8 mouse cellular contexts compared by ENCODE assay signal in the genomic region with DNA sequence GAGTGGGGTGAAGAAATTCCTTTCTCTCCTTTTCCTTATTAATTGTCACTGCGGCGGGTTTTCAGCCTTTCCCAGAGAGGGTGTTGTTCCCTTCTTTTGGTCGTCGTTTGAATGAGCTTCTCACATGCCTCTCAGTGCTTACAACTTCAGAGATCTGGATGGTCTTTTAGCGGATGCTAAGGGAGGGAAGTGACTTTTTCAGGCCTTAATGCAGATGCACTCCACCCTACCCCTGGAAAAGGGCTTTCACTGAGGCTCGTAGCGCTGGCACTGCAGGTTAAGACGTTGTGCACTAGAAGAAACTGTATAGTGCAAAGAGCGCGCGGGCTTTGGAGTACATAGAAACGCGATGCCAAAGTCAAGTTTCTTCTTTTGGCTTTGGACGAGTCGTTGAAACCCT. TPM values are rescaled to one million over a fixed set of nuclear protein-coding genes. Genes with fewer than 3 reads are reported as not detected.
DNase-seq lines count a peak whose midpoint lies in the region; ATAC-seq and TF ChIP-seq lines count a peak whose summit lies in the region.

No protein-coding gene starts in this region.

- 2% methylated on average over 15 of the region's 15 CpGs for WGBS in heart, adult 2 months
- 3% methylated on average over 15 of the region's 15 CpGs for WGBS in hindbrain, embryonic 13.5 days
- WGBS in liver, adult 2 months = 1% methylated on average over 15 of the region's 15 CpGs

- no peak for TF ChIP-seq POLR2A in heart, adult 2 months (IDR thresholded peaks at IDR 0.05; ENCODE audit: insufficient read depth, low read depth, low read length)
- no peak for TF ChIP-seq POLR2A in liver, adult 2 months (IDR thresholded peaks at IDR 0.05; ENCODE audit: extremely low read depth, insufficient read depth, low read length)

- intact Hi-C loops in heart, adult 2 months (cut with DNase I) = loop anchor here (5.0 to 10.0 kb wide), 2 partner anchors 76 to 402 kb away; partner anchors contain the start of genes Hadha and Hadhb

- peaks cover 2% of the 10 kb centered on the region; the same call in 1 of the 2 replicates for H3K36me3 ChIP-seq in heart, adult 2 months (ENCODE audit: control insufficient read depth, insufficient read depth, low read length)
- peaks cover 9% of the 10 kb centered on the region for H3K36me3 ChIP-seq in hindbrain, embryonic 13.5 days
- no peaks in the 10 kb centered on the region for H3K36me3 ChIP-seq in liver, adult 2 months (ENCODE audit: control insufficient read depth, insufficient read depth, low read length)

- peak overlapping the region; percentile 89 for H3K4me3 ChIP-seq in heart, adult 2 months
- peak overlapping the region; percentile 75 for H3K4me3 ChIP-seq in hindbrain, embryonic 13.5 days
- peak overlapping the region; percentile 86 for H3K4me3 ChIP-seq in liver, adult 2 months (ENCODE audit: insufficient read depth, low read depth, low read length)

- peaks cover 2% of the 10 kb centered on the region; the same call in 1 of the 2 replicates for H3K79me2 ChIP-seq in heart, adult 2 months (replicated peaks; ENCODE audit: control insufficient read depth, insufficient read depth, low read length)
- H3K79me2 ChIP-seq in liver, adult 2 months (ENCODE audit: control insufficient read depth, insufficient read depth, low read length) = peaks cover 25% of the 10 kb centered on the region; the same call in 1 of the 2 replicates

- TF ChIP-seq EP300 in heart, adult 2 months (IDR thresholded peaks at IDR 0.05; ENCODE audit: insufficient read depth, low read depth, low read length) = no peak

- no peaks in the 10 kb centered on the region for H3K27me3 ChIP-seq in heart, adult 2 months (ENCODE audit: control insufficient read depth, insufficient read depth, low read length)
- H3K27me3 ChIP-seq in hindbrain, embryonic 13.5 days = no peaks in the 10 kb centered on the region
- no peaks in the 10 kb centered on the region for H3K27me3 ChIP-seq in liver, adult 2 months (ENCODE audit: control insufficient read depth, insufficient read depth, low read length)

- no peak for TF ChIP-seq CTCF in heart, adult 2 months (IDR thresholded peaks at IDR 0.05)
- no peak for TF ChIP-seq CTCF in liver, adult 2 months (IDR thresholded peaks at IDR 0.05; ENCODE audit: low read depth, low read length)

- H3K9me3 ChIP-seq in hindbrain, embryonic 13.5 days = no peaks in the 10 kb centered on the region

- peaks cover 5% of the 10 kb centered on the region for H3K4me1 ChIP-seq in heart, adult 2 months (ENCODE audit: control insufficient read depth, insufficient read depth, low read length)
- H3K4me1 ChIP-seq in hindbrain, embryonic 13.5 days (replicated peaks) = peaks cover 36% of the 10 kb centered on the region
- H3K4me1 ChIP-seq in liver, adult 2 months (ENCODE audit: control insufficient read depth, insufficient read depth, low read length) = peaks cover 20% of the 10 kb centered on the region

- DNase-seq in heart, adult 2 months = no peak
- DNase-seq in heart, adult 8-10 months (ENCODE audit: low spot score) = no peak
- DNase-seq in CD8-positive naive resting alpha-beta T cell, adult 2 months (ENCODE audit: low read depth in 2 of 2, low spot score in 2 of 2) = peak; percentile 5 to 23
- peak; percentile 51 for DNase-seq in c-Kit-positive CD71-positive TER-119-positive erythroid progenitor cells, embryonic 14.5 days (ENCODE audit: low spot score)
- peak; percentile 50 for DNase-seq in liver, adult 2 months (ENCODE audit: extremely low read depth, low read depth, low spot score)
- peak; percentile 7 to 16 for DNase-seq in right cerebral cortex, postnatal 36 days (ENCODE audit: low spot score in 2 of 2)
- no peak for DNase-seq in urinary bladder, postnatal 36 days (ENCODE audit: low spot score in 2 of 2)

- H3K4me2 ChIP-seq in hindbrain, embryonic 13.5 days = peak overlapping the region; percentile 89

- H3K9ac ChIP-seq in heart, adult 2 months (ENCODE audit: low read depth, low read length) = peak overlapping the region; percentile 66
- H3K9ac ChIP-seq in hindbrain, embryonic 13.5 days = peak overlapping the region; percentile 91
- H3K9ac ChIP-seq in liver, adult 2 months (ENCODE audit: low read depth, low read length) = peak overlapping the region; percentile 83

- H3K27ac ChIP-seq in heart, adult 2 months = peak overlapping the region; percentile 78
- H3K27ac ChIP-seq in hindbrain, embryonic 13.5 days = peak overlapping the region; percentile 95
- H3K27ac ChIP-seq in liver, adult 2 months (replicated peaks; ENCODE audit: insufficient read depth, low read depth, low read length) = peak overlapping the region; percentile 72

- no peak for ATAC-seq in hindbrain, embryonic 13.5 days (ENCODE audit: low FRiP score)

RNA-seq across cellular contexts. Expression of gene Selenoi, which starts 0.7 kb away (rescaled TPM):
- 10 to 100 TPM; 13.9 to 16.1 TPM for total RNA-seq in heart, adult 2 months (2021)
- 17.9 and 31.4 TPM in 2 replicates for polyA plus RNA-seq in heart, adult 2 months (2012; rRNA removed)
- 10 to 100 TPM; 14.0 to 18.9 (median 16.1) TPM for total RNA-seq in heart, adult 8-10 months (2022)
- 24.9 and 25.2 TPM in 2 replicates for polyA plus RNA-seq in hindbrain, embryonic 13.5 days (2015; fragmentation: Nextera tagmentation; extraction: Ambion mirVana)
- 26.6 and 31.8 TPM in 2 replicates for total RNA-seq in liver, adult 2 months (2014; rRNA removed)
- 59.7 and 73.9 TPM in 2 replicates for polyA plus RNA-seq in liver, adult 2 months (2012; rRNA removed)

RNA-seq across cellular contexts. Expression of gene Adgrf3, which starts 27.5 kb away (rescaled TPM):
- total RNA-seq in heart, adult 2 months (2021) = under 1 TPM in 1 of 2 experiments, not detected in 1; 0.20 TPM
- 0.12 and 0.20 TPM in 2 replicates for polyA plus RNA-seq in heart, adult 2 months (2012; rRNA removed)
- total RNA-seq in heart, adult 8-10 months (2022) = under 1 TPM in 1 of 4 experiments, not detected in 3; 0.57 TPM
- not detected in 2 replicates for polyA plus RNA-seq in hindbrain, embryonic 13.5 days (2015; fragmentation: Nextera tagmentation; extraction: Ambion mirVana)
- total RNA-seq in liver, adult 2 months (2014; rRNA removed) = not detected in 2 replicates
- polyA plus RNA-seq in liver, adult 2 months (2012; rRNA removed) = not detected in 2 replicates

RNA-seq across cellular contexts. Expression of gene Drc1, which starts 48.1 kb away (rescaled TPM):
- total RNA-seq in heart, adult 2 months (2021) = not detected
- polyA plus RNA-seq in heart, adult 2 months (2012; rRNA removed) = 0.12 and 0.18 TPM in 2 replicates
- not detected for total RNA-seq in heart, adult 8-10 months (2022)
- polyA plus RNA-seq in hindbrain, embryonic 13.5 days (2015; fragmentation: Nextera tagmentation; extraction: Ambion mirVana) = 3.4 and 4.4 TPM in 2 replicates
- 0.74 and 1.2 TPM in 2 replicates for total RNA-seq in liver, adult 2 months (2014; rRNA removed)
- 0.23 and 0.30 TPM in 2 replicates for polyA plus RNA-seq in liver, adult 2 months (2012; rRNA removed)

Comparison
In these comparisons a context has a peak if more than half of its experiments do, and no peak if none do; other contexts are left out.
1. DNase-seq: peak in CD8-positive naive resting alpha-beta T cell, adult 2 months (2 of 2), c-Kit-positive CD71-positive TER-119-positive erythroid progenitor cells, embryonic 14.5 days (single experiment), liver, adult 2 months (single experiment) and right cerebral cortex, postnatal 36 days (2 of 2); none in heart, adult 2 months (0 of 2), heart, adult 8-10 months (single experiment) and urinary bladder, postnatal 36 days (0 of 2).
2. Peak in every context shown above with its lines, with median percentiles within 50 percentile points of each other: H3K27ac ChIP-seq, H3K4me3 ChIP-seq and H3K9ac ChIP-seq.